Mouse (Mus musculus) adrenal gland, adult 18-20 months (tissue): Measurements from ENCODE around the gene Aifm1. TPM values are rescaled to one million over a fixed set of nuclear protein-coding genes. Genes with fewer than 3 reads are reported as not detected.

ENCODE experiments used
- DNase-seq, 2 experiments: peaks; one replicate each; pipeline ENCODE4 v3.0.0; 2021 to 2022; ENCODE audit warnings: low spot score in 2 of 2
- long read RNA-seq, 2 experiments: library from polyadenylated mRNA; stranded (forward); transcript quantifications; one replicate each; pipeline ENCODE4 v2.0.0; 2021
- total RNA-seq, 2 experiments: library from RNA; stranded (reverse); gene quantifications; 1 replicate in 1 of 2; 2 replicates in 1 of 2; pipeline ENCODE4 v1.2.3; 2021

Gene Aifm1
- total RNA-seq = 100 to 1,000 TPM; 142 to 233 TPM
- long read RNA-seq, experiment 1, transcript Aifm1-201 (16 exons, 2,237 nt) = major isoform, 128 of 147 reads
- long read RNA-seq, experiment 1, partial matches to known transcripts = 7 of 147 reads
- long read RNA-seq, experiment 1, other reads (novel, unspliced or antisense) = 12 of 147 reads
- long read RNA-seq, experiment 2, transcript Aifm1-201 (16 exons, 2,237 nt) = major isoform, 585 of 662 reads
- long read RNA-seq, experiment 2, partial matches to known transcripts = 44 of 662 reads
- long read RNA-seq, experiment 2, other reads (novel, unspliced or antisense) = 31 of 662 reads

DNA sequence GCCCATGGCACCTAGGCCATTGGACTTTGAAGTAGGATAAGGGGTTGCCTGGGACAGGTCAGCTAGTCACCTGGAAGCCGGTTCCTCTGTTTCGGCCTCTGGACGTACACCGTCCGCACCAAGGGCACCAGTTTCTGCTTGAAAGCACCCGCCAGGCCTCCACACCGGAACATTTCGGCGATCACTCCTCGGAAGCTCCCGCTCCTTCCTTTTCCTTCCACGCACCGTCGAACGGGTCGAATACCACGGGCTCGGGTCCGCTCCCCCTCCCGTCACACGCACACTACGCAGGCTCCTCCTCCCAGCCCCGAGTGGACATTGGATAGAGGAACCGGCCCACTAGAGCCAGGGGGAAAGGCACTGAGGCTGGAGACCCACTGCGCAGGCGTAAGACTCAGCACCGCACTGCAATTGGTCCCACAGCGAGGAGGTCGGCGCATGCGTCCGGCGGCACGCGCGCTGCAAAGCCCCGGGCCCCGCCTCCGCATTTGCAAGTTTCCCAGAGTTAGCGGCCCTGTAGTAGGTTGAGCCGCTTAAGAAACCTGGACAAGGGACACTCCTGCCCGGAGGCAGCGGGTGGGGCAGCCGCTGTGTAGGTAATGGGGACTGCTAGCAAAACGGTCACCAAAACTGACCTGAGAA, at the start of gene Aifm1:
TSS of gene Aifm1 (minus strand) at position 398 of the 642 bp plus-strand sequence.
- DNase-seq = peak; percentile 80 to 81

DNA sequence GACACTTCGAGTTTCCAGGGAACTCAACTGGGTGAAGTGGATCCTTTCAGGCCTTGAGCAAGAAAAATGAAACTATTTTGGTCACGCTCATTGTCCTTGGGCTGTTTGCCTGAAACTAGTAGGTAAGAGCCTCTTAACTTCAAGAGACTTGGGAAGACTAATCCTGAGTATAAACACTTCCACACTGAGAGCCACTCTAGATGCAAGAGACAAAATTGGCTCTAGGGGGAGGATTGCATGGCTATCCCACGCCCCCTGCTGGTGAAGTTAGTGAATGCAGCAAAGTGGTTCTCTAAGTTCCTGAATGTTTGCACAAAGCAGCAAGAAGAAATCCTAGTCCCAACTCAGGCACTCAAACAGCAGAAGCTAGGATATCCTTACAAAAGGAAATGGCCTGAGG, 18.8 kb upstream of the Aifm1 start:
- DNase-seq = peak; percentile 71 to 79

DNA sequence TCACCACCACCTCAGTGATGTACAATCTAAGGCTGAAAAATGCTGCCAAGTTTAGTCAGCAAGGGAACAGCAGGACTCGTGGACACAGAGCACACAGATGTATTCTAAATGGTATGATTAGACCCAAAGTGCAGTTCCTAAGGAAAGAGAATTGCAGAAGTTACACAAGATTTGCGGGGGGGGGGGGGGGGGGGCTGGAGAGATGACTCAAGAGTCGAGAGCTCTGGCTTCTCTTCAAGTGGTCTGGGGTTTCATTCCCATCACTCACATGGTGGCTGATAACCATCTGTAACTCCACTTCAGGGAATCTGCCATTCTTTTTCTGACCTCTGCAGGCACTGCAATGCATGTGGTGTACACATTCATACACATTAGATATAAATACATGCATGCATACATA, 13.1 kb upstream of the Aifm1 start:
- no peak for DNase-seq

DNA sequence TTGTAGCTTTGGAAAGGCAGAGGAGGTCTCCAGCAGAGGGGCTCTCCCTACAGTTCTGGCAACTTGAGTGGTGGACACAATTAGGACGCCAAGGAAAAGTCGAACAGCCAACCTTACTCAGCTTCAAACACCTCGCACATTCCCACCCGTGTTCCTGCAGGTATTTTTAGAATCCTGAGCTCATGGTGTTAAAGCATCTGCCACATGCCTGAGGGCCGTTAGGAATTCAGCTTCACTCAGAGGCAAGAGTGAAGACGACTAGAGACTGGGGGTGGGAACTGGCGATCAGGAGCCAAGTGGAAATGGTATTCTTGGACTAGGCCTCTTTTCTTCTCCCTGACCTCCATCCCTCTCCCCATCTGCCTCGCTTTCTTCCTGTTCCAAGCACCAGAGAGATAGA, 12.5 kb upstream of the Aifm1 start:
- DNase-seq = no peak

DNA sequence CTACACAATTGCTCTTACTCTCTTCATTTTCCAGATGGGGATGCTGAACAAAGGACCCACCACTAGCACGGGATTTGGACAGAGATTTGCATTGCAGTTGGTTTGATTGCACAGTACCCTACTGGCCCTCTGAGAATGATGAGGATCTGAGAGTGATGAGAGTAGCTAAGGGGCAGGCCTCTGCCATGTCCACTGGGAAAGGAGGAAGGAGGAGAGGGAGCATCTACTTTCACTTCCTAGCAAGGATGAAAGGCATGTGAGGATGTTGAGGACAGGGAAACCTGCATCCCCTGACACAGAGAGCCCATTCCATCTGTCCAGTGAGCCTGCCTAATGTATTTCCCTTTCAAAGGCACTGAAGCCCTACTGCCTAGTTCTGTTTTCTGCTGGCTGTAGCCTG, 12.0 kb upstream of the Aifm1 start:
- DNase-seq = no peak

DNA sequence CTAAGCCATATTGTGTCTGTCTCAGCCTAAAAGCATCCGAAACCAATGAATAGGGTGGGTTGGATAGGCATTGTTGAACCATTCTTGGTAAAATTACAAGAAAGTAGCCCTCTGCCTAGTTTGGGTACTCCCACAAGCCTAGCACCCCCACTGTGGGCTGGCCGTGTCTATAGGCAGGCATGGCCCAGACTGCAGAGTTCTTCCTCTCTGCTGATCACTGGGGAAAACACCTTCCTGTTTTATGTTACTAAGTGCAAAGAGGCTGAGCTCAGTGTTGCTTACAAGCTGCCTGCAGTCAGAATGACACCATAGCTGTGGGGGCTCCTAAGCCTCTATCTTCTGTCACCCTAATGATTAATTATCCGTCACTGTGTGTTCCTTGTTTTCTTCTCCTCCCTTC, 10.1 kb upstream of the Aifm1 start:
- DNase-seq = no peak

DNA sequence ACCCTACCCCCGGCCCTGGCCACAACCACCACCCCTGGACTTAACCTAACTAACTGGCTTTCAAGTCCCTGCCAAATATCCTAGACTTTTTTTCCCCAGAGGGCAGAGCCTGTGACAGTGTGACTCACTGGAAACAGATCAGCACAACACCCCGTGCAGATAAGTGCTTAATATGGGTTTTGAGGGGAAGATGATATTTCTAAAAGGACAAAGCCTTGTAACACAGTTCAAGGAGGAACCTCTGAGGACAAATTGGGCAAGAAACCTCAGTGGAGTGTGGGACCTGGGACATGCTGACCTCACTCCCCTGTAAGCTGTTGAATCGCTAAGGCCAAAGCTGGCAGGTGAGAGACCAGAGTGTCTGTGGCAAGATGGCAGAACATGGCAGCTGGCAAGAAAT, 8.3 kb upstream of the Aifm1 start:
- no peak for DNase-seq

DNA sequence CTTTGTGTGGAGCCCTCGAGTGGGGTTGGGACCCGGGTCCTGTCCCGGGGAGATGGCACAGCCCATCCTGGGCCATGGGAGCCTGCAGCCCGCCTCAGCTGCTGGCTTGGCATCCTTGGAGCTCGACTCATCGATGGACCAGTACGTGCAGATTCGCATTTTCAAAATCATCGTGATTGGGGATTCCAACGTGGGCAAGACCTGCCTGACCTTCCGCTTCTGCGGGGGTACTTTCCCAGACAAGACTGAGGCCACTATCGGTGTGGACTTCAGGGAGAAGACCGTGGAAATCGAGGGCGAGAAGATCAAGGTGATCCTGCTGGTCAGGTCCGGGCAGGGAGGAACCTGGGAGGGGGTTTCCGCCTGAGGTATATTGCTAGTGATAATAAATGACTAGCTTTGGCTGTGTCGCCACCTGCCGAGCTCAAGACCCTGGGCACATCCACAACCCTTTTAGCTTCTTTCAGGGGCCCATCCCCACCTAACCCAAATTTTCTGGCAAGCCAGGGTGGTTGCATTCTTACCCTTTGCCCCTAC, 6.3 kb upstream of the Aifm1 start:
- DNase-seq = no peak

DNA sequence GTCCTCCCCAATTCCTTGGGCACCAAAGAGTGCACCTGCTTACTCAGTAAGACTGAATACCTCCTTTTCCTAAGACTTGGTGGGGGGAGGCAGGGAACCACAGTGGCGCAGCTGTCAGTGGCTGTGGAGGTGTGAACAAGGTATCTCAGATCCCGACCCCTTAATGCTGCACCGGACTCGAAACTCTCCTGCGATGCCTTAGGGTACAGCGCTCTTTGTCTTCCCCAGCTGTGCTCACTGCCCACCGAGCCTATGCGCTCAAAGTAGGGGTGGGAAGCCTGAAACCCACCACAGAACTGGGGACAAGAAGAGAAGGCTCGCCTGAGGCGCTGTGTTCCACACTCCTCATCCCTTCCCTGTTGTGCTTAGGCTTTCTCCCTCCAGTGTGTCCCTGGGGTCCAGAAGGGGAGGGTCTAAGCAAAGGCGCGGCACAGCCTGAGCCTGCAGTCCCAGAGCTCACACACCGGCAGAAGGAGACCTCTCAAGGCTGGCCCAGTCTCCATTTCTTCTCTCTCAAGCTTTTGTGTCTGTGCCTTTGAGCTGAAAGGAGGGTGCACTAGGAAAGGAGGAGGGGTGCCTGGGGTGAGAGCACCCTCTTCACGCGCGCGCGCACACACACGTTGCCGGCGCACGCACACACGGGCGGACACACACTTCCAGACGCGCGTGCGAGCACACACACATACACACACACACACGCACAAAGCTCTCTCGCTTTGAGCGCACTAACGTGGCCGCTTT, 5.6 kb upstream of the Aifm1 start, which contains the start of gene Rab33a:
TSS of gene Rab33a (plus strand) at position 478 of the 741 bp plus-strand sequence.
- peak in 1 of 2 experiments; percentile 26 for DNase-seq

DNA sequence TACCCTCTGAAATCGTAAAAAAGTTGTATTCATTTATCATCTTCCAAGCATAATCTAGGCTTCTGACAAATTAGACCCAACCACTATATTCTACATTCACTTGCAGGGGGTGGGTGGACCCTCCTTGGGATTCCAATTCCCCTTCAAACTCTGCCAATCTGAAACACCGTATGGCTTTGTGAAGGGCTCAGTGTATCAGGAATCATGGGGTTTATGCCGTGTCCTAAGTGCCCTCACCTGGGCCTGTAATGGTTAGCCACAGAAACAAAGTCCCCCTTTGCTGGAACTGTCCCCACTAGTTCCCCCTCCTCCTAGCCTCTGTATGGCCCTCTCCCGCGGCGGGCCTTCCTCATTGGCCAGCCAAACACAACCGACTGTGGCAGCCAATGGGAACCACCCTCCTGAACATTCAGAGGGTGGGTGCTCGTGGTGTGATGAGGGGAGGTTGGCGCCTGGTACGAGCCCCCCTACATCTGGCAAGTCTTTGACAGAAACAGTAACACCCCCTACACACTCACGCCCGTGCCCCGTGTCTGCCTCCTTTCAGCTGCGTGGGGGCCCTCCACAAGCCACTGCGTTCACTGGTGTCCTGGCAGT, 4.9 kb upstream of the Aifm1 start:
- DNase-seq = no peak

DNA sequence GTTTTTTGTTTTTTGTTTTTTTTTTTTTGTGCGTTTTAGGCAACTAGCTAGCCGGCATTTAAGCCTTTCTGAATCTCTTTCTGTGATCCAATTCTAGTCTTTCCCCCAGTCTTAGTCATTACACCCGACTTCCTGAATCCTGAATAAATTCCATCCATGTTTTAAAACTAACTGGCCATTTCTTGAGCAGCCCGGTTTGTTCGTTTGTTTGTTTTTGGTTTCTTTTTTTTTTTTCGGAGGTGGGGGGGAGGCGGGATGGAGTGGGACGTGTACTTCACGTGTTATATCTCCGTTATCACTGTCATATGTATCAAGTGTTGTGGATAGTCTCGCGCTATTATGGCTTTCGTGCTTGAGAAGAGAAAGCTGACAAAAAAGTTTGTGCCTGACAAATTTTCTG, 461 bp upstream of the Aifm1 start:
- no peak for DNase-seq

DNA sequence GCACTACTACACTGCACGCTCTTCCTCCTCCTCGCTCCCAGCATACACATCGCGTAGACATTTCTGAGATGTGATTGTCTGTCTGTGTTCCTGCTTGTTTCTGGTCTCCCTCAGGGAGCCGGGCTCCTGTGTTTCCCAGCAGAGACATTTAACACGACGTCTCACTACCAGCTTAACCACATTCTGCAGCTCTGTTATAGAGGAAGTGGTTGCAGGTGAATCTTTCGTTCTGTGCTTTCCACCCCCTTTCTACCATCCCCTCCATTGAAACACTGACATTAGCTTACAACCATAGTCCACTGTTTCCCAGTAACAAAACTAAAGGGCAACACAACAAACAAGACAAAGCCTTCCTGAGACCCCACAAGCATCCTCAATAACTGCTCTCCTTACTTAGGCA, 19.6 kb downstream of the Aifm1 start:
- DNase-seq = no peak

DNA sequence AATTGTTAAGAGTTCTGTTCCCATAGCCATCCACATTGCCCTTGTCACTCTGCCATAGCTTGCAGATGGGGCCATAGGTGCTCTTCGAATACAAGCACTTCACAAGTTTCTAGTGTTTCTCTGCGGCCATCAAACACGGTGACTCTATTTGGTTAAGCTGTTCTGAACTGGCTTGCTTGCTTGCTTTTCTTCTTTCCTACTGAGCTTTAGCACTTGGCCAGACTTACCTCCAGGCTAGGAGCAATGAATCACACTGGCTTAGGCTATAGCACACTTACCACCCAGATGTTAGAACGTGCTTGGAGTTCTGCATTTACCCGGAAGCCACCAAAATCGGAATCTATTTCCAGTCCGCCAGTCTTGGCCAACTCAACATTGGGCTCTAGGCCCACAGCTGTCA, 31.7 kb downstream of the Aifm1 start:
- no peak for DNase-seq

DNA sequence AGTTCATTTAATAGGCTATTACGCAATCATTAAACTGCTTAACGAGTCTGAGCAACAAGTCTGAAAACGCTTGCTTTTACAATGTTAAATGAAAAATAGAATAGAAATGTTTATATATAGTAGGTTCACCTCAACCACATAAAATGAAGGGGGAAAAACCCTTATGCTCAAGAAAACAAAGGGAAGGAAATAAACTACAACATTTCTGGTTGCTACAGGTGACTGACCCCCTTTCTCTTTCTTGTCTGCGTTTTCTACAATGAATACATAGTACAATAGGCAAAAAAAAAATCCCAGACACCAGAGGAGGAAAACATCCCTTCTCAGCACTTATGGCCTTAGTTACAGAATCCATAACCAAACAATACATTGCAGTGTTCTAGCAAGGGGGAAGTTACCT, 32.3 kb downstream of the Aifm1 start:
- no peak for DNase-seq

DNA sequence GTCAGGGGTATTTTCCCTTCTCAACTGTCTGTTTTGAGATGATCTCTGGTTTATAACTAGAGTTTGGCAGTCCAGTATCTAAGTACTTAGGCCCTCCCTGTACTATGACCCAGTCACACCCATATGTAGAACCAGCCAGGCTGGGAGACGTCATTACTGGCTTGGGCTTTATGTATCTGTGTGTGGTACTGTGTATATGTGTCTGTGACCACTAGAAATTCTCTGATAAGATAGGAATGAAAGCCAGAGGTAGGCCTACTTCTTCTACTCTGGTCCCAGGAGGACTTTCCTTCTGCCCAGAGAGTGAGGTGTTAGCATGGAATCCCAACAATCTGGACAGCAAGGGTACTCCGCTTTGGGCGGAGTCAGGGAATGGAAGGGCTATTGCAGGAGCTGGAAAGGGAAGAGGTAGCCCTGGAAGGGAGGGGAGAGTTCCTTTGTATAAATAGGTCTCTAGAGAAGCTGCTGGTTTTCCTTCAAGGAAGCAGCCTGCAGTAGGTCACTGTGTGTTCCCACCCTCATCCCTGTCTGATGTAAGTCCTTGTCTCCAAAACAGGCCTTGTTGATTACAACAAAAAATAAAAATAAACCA, 45.9 kb downstream of the Aifm1 start:
- DNase-seq = no peak

DNA sequence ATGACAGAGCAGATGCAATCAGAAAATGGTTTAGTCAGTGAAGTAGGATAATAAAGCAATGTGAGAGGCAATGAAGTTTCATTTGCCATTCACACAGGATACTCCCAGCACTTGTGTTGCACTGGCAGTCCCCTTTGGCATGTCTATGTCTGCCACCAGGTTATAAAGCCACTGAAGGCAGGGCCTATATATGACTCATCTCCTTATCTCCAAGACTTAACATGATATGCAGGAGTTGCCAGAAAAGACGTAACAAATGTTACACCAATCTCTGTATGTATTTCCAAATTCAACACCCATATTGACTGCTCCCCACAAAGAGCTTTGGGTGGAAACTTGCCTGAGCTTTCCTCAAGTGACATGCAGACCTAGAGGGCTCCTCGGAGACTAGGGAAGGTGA, 47.2 kb downstream of the Aifm1 start:
- DNase-seq = no peak

DNA sequence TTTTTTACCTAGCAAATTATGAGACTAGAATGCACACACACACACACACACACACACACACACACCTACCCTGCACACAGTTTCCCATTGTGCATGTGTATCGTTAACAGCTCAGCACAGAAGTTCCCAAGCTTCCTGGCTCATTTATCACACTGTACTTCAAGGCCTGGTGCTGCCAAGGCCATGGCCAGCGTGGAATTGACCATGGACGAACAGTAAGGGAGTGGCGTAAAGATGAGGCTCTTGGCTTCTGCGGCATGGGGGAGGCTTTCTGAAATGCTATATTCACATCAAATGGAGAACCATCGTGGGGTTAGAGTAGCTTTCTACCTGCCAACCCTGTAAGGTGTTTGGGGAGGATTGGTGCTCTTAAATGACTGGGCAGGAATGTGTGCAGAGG, 48.9 kb downstream of the Aifm1 start:
- no peak for DNase-seq

DNA sequence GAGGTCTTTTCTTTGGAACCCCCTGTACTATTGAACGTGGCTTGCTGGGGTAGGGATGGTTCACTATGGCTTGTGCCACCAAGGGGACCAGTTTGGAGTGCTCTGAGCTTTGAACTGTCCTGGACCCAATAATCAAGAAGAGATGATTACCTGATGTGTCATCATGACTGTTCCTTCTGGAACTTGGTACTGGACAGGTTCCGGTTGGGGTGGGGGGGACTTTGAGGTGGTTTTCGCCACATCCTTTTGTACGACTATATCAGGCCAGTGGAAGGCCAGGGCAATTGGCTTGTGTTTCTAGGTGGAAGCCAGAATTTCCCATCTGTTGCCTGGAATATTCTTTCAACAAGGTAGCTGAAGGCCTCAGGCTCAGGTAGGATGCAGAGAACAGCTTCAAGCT, 49.7 kb downstream of the Aifm1 start:
- DNase-seq = no peak

DNA sequence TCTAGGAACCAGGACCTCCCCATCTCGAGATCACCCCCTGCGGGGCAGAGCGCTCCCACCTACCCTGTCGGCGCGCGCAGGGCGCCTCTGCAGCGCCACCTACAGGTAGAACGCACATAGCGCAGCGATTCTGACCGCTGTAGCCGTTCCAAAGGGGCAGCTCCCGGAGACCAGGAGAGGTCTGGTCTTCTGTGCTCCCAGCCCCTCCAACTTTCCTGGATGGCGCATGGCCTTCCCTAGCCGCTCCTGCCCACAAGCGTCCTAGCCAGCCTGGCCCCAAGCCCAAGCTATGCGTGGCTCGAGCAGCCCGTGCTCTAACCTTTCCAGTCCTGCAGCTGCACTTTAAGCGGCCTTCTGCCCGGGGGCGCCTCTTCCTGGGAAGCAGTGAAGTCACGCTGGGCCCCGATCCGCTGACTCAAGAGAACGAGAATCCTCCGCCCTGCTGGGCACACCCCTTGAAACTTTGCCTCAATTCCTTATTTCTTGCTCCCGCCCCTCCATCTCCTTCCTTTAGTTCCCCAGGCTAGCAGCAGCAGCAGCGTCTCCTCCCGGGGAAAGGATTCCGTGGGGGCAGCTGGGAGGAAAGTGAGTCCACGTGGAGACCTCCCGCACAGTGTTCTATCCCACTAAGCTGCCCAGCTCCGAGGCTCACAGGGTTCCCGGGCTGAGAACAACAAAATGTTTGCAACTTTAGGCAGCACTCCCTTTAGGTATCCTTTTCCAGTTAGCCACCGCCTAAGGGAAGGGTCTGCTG, 50.4 kb downstream of the Aifm1 start, which contains the start of gene Elf4:
TSS of gene Elf4 (minus strand) at position 379 of the 754 bp plus-strand sequence.
- DNase-seq = peak; percentile 64 to 66

DNA sequence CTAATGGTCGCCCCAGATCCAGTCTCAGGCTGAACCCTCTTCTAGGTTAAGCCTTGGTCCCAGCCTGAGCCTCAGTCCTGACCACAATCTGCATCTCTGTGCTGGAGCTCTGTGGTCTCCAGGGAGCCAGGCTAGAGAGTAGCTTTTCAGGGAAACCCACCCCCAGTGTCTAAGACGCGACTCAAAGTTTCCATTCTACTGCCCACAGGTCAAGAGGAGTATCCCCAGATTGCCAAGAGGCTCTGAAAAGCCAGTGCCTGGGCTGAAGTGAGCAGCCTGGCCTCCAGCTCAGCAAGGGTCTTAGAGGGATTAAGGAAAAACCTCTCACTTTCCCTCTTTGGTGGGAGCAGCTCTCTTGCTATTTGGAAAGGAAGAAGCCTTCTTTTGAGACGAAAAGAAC, 51.1 kb downstream of the Aifm1 start:
- no peak for DNase-seq
